Mouse (Mus musculus) heart, postnatal 0 days (tissue): ENCODE measurements around the gene Camk2d. TPM values are rescaled to one million over a fixed set of nuclear protein-coding genes. Genes with fewer than 3 reads are reported as not detected.

Experiments
- ATAC-seq: fragments of 200-750 bp; cut with Nextera tagmentation; 2 replicates; pipeline ENCODE4 v1.8.0; 2017; ENCODE audit warnings: low read depth, moderate number of reproducible peaks, moderate library complexity; ENCODE audit not compliant: insufficient read depth
- DNase-seq: peaks from one replicate; pipeline ENCODE4 v3.0.0-alpha.2; 2016; ENCODE audit warnings: low spot score
- H3K27ac ChIP-seq: fragments of 300-500 bp; sonication (generic); 2 replicates; pipeline ENCODE4 v1.5.1; 2014; ENCODE audit warnings: low read depth, mild to moderate bottlenecking
- H3K27me3 ChIP-seq: fragments of 300-500 bp; sonication (generic); 2 replicates; pipeline ENCODE4 v1.6.1; 2014; ENCODE audit warnings: low read length, mixed read lengths; ENCODE audit not compliant: control insufficient read depth, insufficient read depth
- H3K36me3 ChIP-seq: fragments of 300-500 bp; sonication (generic); replicated peaks from 2 replicates; pipeline ENCODE4 v1.6.1; 2014; ENCODE audit warnings: low read length, mixed read lengths; ENCODE audit not compliant: control insufficient read depth, insufficient read depth
- H3K4me1 ChIP-seq: fragments of 300-500 bp; sonication (generic); 2 replicates; pipeline ENCODE4 v1.6.1; 2014; ENCODE audit warnings: antibody characterized with exemption; ENCODE audit not compliant: control insufficient read depth, insufficient read depth
- H3K4me2 ChIP-seq: fragments of 300-500 bp; sonication (generic); 2 replicates; pipeline ENCODE4 v1.6.1; 2014; ENCODE audit warnings: low read depth, mild to moderate bottlenecking, low read length, moderate library complexity
- H3K4me3 ChIP-seq: fragments of 300-500 bp; sonication (generic); 2 replicates; pipeline ENCODE4 v1.5.1; 2014; ENCODE audit warnings: low read depth, low read length
- H3K9ac ChIP-seq: fragments of 300-500 bp; sonication (generic); replicated peaks from 2 replicates; pipeline ENCODE4 v1.6.1; 2014; ENCODE audit warnings: low read depth, low read length, mixed read lengths
- H3K9me3 ChIP-seq: fragments of 300-500 bp; sonication (generic); replicated peaks from 2 replicates; pipeline ENCODE4 v1.6.1; 2016; ENCODE audit warnings: low read length; ENCODE audit not compliant: control insufficient read depth
- CTCF ChIP-seq: IDR thresholded peaks from 2 replicates; pipeline ENCODE4 v1.5.1; 2016; ENCODE audit warnings: antibody characterized with exemption, control low read depth, low read depth
- EP300 ChIP-seq: IDR thresholded peaks from 2 replicates; pipeline ENCODE4 v1.6.1; 2016; ENCODE audit warnings: antibody characterized with exemption, low read depth
- WGBS: fragments of 180-500 bp; shearing (Covaris S2); extraction: QIAGEN DNeasy Blood & Tissue Kit; methylation state at CpG from one replicate; pipeline ENCODE4 v1.1.7; 2014; 5-methylcytosine and 5-hydroxymethylcytosine counted together
- polyA plus RNA-seq: library from polyadenylated mRNA; unstranded; fragments of >200 nt; fragmentation: Nextera tagmentation; extraction: Ambion mirVana; gene quantifications from 2 replicates; pipeline ENCODE4 v1.2.1, GENCODE M21; 2015
- total RNA-seq: library from RNA; depleted of rRNA; stranded (reverse); fragments of >200 nt; gene quantifications from 2 replicates; pipeline ENCODE4 v1.2.3, GENCODE M21; 2014; ENCODE audit warnings: low replicate concordance

Camk2d gene
- total and polyA plus RNA-seq, 2 experiments from 2014 or later, result 109 to 191 TPM

DNA sequence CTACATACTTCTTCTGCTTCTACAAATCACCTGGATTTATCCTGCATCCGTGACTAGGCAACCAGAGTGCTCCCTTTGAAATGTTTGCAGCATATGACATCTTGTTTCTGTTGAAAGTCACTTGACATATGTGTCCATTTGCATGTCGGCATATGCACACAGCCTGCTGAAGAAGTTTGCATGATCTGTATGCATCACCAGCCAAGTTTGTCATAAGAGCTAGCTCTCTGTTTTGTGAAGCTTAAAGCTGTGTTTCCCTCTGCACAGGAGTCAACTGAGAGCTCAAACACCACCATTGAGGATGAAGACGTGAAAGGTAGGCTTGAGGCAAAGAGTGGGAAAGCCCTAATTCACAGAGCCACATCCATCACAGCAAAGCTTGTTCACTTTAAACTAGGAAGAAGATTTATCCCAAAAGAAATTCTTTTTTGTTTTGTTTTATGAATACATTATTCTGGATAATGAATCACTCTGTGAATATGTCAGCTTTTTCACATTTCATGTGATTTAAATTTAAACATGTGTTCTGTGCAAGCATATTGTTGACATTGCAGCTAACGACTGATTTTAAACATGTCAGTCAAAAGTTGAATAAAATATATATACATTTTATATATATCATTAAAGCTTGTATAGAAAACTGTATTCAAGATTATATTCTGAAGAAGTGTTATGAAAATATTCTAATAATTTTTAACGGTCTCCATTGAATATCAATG is 214.4 kb downstream of the Camk2d start:
- WGBS, result 91% methylated on average over 5 of the region's 5 CpGs
- H3K36me3 ChIP-seq, result peaks cover 25% of the 10 kb centered on the region; the same call in 1 of the 2 replicates
- H3K9me3 ChIP-seq, result no peaks in the 10 kb centered on the region
- TF ChIP-seq CTCF (no peak), EP300 (no peak)
- no peak overlapping the region for H3K9ac ChIP-seq
- DNase-seq (no peak), ATAC-seq (no peak)
- no peak overlapping the region for H3K4me2 ChIP-seq
- H3K27me3 ChIP-seq, result no peaks in the 10 kb centered on the region
- 0 out of 2 replicates have a peak, but pooled peaks cover 3% of the 10 kb centered on the region for H3K4me1 ChIP-seq
- H3K4me3 ChIP-seq, result no peak overlapping the region
- no peak overlapping the region for H3K27ac ChIP-seq

DNA sequence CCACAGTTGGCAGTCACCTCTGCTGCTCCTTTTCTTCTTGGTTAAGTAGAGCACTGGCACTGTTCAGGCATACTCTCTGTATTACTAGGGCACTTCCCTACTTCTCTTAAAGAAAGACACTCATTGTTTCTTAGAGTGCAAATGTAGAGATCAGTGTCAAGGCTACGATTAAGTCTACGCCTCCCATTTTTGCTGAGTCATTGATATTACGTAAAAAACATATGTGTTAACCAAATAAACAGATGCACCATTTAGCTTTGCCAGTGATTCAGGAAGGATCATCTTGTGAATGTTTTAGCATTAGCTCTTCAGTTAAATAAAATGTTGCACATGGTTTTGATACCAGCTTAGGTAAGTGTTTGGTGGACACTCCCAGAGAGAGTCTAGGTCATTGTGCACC is 215.5 kb downstream of the Camk2d start:
- Histone ChIP-seq H3K4me1 (0 out of 2 replicates have a peak, but pooled peaks cover 3% of the 10 kb centered on the region), H3K27me3 (no peaks in the 10 kb centered on the region), H3K4me2 (no peak overlapping the region), H3K4me3 (no peak overlapping the region), H3K9me3 (no peaks in the 10 kb centered on the region), H3K27ac (no peak overlapping the region), H3K9ac (no peak overlapping the region), H3K36me3 (peaks cover 25% of the 10 kb centered on the region; the same call in 1 of the 2 replicates)
- WGBS, result 95% methylated on average over 3 of the region's 3 CpGs
- no peak for TF ChIP-seq EP300
- no peak for DNase-seq
- no peak for ATAC-seq

DNA sequence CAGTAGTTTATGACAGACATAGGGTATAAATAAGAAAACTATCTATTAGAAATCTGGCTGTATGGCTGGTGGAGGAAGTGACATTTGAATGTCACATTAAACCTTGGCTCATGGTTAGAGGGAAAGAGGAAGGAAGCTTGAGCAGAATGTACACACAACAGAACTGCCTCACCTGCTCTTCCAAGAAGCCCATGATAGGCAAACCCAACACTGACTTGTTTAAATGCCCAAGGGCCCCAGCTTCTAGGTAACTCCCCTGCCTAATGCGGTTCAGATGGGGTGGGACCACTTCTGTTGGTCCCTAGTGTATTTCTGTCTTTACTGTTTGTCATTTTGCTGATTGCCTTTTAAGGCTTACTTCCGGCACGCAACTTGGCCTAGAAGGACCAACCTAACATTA is 226.3 kb downstream of the Camk2d start:
- TF ChIP-seq EP300 (no peak), CTCF (no peak)
- Histone ChIP-seq H3K9me3 (no peaks in the 10 kb centered on the region), H3K4me1 (no peaks in the 10 kb centered on the region), H3K9ac (no peak overlapping the region), H3K4me3 (no peak overlapping the region), H3K27me3 (no peaks in the 10 kb centered on the region), H3K27ac (no peak overlapping the region), H3K4me2 (no peak overlapping the region), H3K36me3 (peaks cover 18% of the 10 kb centered on the region)
- ATAC-seq, result no peak
- no peak for DNase-seq
- WGBS, result 95% methylated on average over 3 of the region's 3 CpGs

DNA sequence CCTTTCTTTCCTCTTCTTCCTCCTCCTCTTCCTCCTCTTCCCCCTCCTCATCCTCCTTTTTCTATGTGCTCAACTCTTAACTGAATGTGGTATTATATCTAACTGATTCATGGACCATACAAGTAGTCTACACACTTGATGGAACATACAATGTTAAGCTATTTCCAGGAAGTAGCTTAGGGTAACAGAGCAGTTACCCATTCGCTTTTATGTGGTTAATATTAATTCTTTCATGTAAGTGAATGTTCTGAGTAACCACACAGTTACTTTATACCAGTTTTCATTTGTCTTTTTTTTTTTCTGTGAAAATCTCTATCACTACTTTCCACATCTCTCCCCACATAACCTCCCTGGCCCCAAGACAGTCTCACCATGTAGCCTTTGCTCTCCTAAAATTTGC is 228.8 kb downstream of the Camk2d start:
- ATAC-seq (no peak), DNase-seq (no peak)
- Histone ChIP-seq H3K4me2 (no peak overlapping the region), H3K36me3 (peaks cover 25% of the 10 kb centered on the region), H3K27me3 (no peaks in the 10 kb centered on the region), H3K27ac (no peak overlapping the region), H3K4me1 (no peaks in the 10 kb centered on the region), H3K9me3 (no peaks in the 10 kb centered on the region), H3K4me3 (no peak overlapping the region), H3K9ac (no peak overlapping the region)
- TF ChIP-seq EP300 (no peak), CTCF (no peak)
- WGBS, result 93% methylated on average over 1 of the region's 1 CpGs

DNA sequence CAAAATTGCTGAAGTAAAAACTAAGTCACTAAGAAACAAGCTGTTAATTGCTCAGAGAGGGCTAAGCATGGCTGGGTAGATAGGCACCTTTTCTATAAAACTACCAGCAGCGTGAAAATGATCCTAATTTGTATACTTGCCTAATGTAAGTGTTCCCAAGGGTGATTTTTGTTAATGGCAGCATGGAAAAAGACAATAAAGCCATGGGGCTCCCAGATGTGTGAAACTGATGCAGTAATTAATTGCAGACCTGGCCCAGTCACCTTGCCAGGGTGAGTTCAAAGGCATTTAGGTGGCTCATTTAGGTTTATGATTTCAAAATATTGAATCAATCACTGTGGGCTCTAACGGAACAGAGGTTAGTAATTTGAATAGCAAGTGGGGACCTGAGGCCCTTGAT is 230.1 kb downstream of the Camk2d start:
- no peak for DNase-seq
- H3K36me3 ChIP-seq, result peaks cover 22% of the 10 kb centered on the region
- H3K4me3 ChIP-seq, result no peak overlapping the region
- H3K9ac ChIP-seq, result no peak overlapping the region
- no peaks in the 10 kb centered on the region for H3K4me1 ChIP-seq
- H3K27ac ChIP-seq, result no peak overlapping the region
- no peaks in the 10 kb centered on the region for H3K9me3 ChIP-seq
- WGBS, result 91% methylated on average over 2 of the region's 2 CpGs
- no peaks in the 10 kb centered on the region for H3K27me3 ChIP-seq
- no peak for TF ChIP-seq EP300
- TF ChIP-seq CTCF, result no peak
- ATAC-seq, result no peak
- H3K4me2 ChIP-seq, result no peak overlapping the region

DNA sequence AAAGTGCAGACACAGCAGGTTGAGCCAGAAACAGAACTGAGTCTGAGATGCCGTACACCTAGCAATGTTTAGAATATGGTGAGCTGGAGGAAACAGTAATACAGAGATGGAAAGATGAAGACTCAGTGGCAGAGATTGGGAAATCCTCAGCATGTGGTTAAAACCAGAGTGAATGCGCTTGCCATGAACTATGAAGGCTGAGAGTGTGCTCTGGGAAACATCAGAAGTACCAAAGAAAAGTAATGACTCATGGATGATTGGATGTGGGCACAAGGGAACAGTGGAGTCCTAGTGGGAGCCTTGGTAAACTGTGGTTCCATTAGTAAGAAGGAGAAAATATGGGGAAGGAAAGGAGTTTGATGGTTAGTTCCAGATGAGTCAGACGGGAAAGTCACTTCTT is 231.8 kb downstream of the Camk2d start:
- 93% methylated on average over 3 of the region's 3 CpGs for WGBS
- Histone ChIP-seq H3K27me3 (no peaks in the 10 kb centered on the region), H3K4me1 (no peaks in the 10 kb centered on the region), H3K36me3 (peaks cover 20% of the 10 kb centered on the region), H3K9ac (no peak overlapping the region), H3K9me3 (no peaks in the 10 kb centered on the region), H3K4me2 (no peak overlapping the region), H3K27ac (no peak overlapping the region), H3K4me3 (no peak overlapping the region)
- ATAC-seq (no peak), DNase-seq (no peak)
- no peak for TF ChIP-seq CTCF
- TF ChIP-seq EP300, result no peak
